Mouse (Mus musculus): Measurements from ENCODE around the gene Plin5. TPM values are rescaled to one million over a fixed set of nuclear protein-coding genes. Genes with fewer than 3 reads are reported as not detected.
A peak's percentile ranks its signal among the peaks of the same experiment; 100 is the strongest.

Plin5 gene
- polyA plus RNA-seq, 1 experiment from 2014 or later: 1.3 TPM

DNA sequence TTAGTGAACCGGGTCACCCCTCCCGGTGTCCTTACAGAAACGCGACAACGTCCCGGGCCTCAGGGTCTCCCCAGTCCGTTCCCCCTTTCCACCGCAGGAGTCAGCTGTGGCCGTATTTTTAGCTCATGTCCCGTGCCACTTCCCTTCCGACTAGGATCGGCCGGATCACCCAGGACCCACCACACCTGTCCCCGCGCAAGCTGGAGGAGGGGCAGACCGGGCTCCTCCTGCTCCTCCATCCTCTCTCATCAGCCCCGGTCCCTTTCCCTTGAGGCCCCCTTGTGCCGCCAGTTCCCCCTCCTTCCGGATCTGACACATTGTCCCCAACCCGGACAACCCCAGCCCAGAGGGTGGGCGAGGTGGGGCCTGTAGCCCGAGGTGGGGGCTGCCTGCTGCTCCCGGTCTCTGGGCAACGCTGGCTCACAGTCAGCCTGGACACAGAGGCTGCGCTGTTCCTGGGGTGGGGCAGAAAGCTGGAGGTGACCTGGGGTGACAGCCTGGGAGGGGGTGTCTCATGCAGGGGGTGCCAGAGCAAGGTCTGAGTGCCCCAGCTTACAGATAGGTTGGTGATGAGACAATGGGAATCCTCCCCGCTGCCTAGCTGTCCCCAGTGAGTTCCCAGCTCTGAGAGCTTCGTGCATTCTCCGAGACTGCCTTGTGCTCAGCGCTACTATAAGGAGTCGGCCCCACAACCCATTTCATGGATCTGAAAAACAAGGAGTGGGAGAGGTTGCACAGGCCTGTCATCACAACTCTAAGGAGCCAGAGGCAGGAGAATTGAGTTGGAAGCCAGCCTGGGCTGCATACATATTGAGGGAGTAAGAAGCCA lies 31.6 kb upstream of the Plin5 start:
- peaks cover 62% of the 10 kb centered on the region for H3K27me3 ChIP-seq (ENCODE audit: control insufficient read depth, insufficient read depth, low read length)

DNA sequence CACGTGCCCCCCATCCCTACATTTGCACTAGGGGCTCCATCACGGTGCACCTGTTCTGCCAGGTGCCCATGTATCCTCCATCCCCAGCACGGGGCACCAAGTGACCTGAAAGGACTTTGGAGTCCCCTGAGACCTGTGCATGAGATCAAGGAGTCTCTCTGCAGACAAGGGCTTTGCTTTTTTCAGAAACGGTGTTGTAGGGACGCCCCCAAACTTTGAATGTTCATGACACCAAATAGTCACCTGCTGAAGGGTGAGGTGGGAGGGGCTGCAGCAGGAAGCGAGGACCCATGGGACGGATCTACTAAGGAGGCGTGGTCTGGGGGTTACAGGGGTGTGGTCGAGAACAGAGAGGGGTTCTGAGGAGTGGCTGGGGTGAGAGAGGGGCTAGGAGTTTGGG lies 30.9 kb upstream of the Plin5 start:
- Histone ChIP-seq H3K4me1 (ENCODE audit: control insufficient read depth, insufficient read depth, low read length) (no peaks in the 10 kb centered on the region), H3K36me3 (ENCODE audit: control insufficient read depth, insufficient read depth, low read length) (no peaks in the 10 kb centered on the region), H3K4me2 (replicated peaks; ENCODE audit: low read depth, low read length) (peak overlapping the region; percentile 26), H3K9ac (ENCODE audit: low read depth, low read length) (no peak overlapping the region), H3K9me3 (ENCODE audit: control insufficient read depth, low read length) (no peaks in the 10 kb centered on the region), H3K27me3 (ENCODE audit: control insufficient read depth, insufficient read depth, low read length) (peaks cover 68% of the 10 kb centered on the region), H3K27ac (ENCODE audit: low read depth, low read length) (no peak overlapping the region), H3K4me3 (ENCODE audit: low read length) (peak overlapping the region; percentile 19)
- WGBS: 19% methylated on average over 9 of the region's 9 CpGs
- no peak for ATAC-seq (ENCODE audit: low FRiP score, low TSS enrichment)

More for the DNA sequence above, 31.6 kb upstream of the Plin5 start:
- peak overlapping the region; percentile 19; the same call in 1 of the 2 replicates for H3K4me3 ChIP-seq (ENCODE audit: low read length)
- peaks cover 5% of the 10 kb centered on the region; the same call in 1 of the 2 replicates for H3K4me1 ChIP-seq (ENCODE audit: control insufficient read depth, insufficient read depth, low read length)
- H3K9me3 ChIP-seq (ENCODE audit: control insufficient read depth, low read length): no peaks in the 10 kb centered on the region
- peak; percentile 24; the same call in 1 of the 2 replicates for ATAC-seq (ENCODE audit: low FRiP score, low TSS enrichment)
- 1% methylated on average over 29 of the region's 30 CpGs for WGBS
- H3K9ac ChIP-seq (ENCODE audit: low read depth, low read length): no peak overlapping the region
- H3K27ac ChIP-seq (ENCODE audit: low read depth, low read length): no peak overlapping the region
- no peaks in the 10 kb centered on the region for H3K36me3 ChIP-seq (ENCODE audit: control insufficient read depth, insufficient read depth, low read length)
- H3K4me2 ChIP-seq (replicated peaks; ENCODE audit: low read depth, low read length): peak overlapping the region; percentile 26

DNA sequence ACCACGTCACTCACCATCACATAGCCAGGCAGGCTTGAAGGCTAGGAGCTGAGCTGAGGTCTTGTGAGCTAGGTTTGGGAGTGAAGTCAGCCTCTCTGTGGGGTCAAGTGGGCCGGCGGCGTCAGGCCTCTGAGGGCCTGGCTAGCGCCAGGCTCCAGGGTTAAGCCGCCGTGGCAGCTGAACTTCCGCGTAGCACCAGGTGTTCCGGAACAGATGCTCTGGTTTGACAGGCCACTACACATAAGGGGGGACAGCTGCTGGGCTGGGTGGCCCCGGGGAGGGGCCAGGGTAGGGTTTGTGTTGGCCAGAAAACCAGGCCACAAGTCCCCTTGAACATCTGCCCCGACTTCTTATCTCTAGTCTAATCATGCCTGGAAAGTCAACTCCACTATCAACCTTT lies 30.0 kb upstream of the Plin5 start:
- WGBS: 45% methylated on average over 12 of the region's 12 CpGs
- Histone ChIP-seq H3K9ac (ENCODE audit: low read depth, low read length) (no peak overlapping the region), H3K4me1 (ENCODE audit: control insufficient read depth, insufficient read depth, low read length) (no peaks in the 10 kb centered on the region), H3K27me3 (ENCODE audit: control insufficient read depth, insufficient read depth, low read length) (peaks cover 72% of the 10 kb centered on the region), H3K36me3 (ENCODE audit: control insufficient read depth, insufficient read depth, low read length) (no peaks in the 10 kb centered on the region), H3K27ac (ENCODE audit: low read depth, low read length) (no peak overlapping the region), H3K4me3 (ENCODE audit: low read length) (no peak overlapping the region), H3K9me3 (ENCODE audit: control insufficient read depth, low read length) (no peaks in the 10 kb centered on the region), H3K4me2 (replicated peaks; ENCODE audit: low read depth, low read length) (no peak overlapping the region)
- no peak for ATAC-seq (ENCODE audit: low FRiP score, low TSS enrichment)

DNA sequence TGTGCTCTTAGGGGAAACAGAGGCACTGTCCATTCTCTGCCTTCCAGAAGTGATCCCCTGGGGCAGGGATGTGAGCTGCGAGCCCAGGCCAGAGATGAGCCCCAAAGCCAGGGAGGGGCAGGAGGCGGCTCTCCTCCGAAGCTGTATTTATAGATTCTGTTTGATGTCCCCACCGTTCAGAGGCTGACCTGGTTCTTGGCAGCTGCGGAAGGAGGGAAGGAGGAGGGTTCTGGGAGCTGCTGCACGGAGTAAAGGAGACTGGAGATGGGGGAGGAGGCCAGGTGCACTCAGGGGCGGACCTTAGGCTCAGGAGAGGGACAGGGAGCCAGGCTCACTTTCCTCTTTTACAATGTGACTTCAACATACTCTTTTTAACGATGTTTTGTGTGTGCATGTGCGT lies 28.7 kb upstream of the Plin5 start:
- no peak overlapping the region for H3K4me2 ChIP-seq (replicated peaks; ENCODE audit: low read depth, low read length)
- H3K4me1 ChIP-seq (ENCODE audit: control insufficient read depth, insufficient read depth, low read length): peaks cover 9% of the 10 kb centered on the region; the same call in 1 of the 2 replicates
- H3K9me3 ChIP-seq (ENCODE audit: control insufficient read depth, low read length): no peaks in the 10 kb centered on the region
- H3K36me3 ChIP-seq (ENCODE audit: control insufficient read depth, insufficient read depth, low read length): no peaks in the 10 kb centered on the region
- H3K27ac ChIP-seq (ENCODE audit: low read depth, low read length): no peak overlapping the region
- WGBS: 8% methylated on average over 9 of the region's 9 CpGs
- ATAC-seq (ENCODE audit: low FRiP score, low TSS enrichment): no peak
- no peak overlapping the region for H3K4me3 ChIP-seq (ENCODE audit: low read length)
- peaks cover 73% of the 10 kb centered on the region for H3K27me3 ChIP-seq (ENCODE audit: control insufficient read depth, insufficient read depth, low read length)
- no peak overlapping the region for H3K9ac ChIP-seq (ENCODE audit: low read depth, low read length)

DNA sequence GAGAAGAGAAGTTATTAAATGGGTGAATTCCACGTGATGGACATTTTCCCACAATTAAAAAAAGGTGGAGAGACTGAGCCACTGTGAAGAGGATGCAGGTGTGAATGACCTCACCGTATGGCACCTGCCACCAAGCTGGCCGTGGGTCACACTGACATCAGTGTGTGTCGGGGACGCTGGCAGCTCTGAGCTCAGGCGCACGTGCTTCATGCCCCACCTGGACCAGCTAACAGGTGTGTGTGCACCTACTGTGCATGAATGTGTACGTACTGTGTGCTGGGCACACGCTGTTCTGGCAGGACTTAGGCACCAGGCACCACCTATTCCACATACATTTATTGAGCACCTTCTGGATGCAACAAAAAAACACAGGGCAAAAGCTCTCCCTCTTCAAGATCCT lies 27.1 kb upstream of the Plin5 start:
- no peaks in the 10 kb centered on the region for H3K36me3 ChIP-seq (ENCODE audit: control insufficient read depth, insufficient read depth, low read length)
- WGBS: 74% methylated on average over 9 of the region's 9 CpGs
- peaks cover 11% of the 10 kb centered on the region for H3K4me1 ChIP-seq (ENCODE audit: control insufficient read depth, insufficient read depth, low read length)
- H3K4me2 ChIP-seq (replicated peaks; ENCODE audit: low read depth, low read length): no peak overlapping the region
- H3K9me3 ChIP-seq (ENCODE audit: control insufficient read depth, low read length): no peaks in the 10 kb centered on the region
- no peak overlapping the region for H3K27ac ChIP-seq (ENCODE audit: low read depth, low read length)
- H3K4me3 ChIP-seq (ENCODE audit: low read length): no peak overlapping the region
- H3K9ac ChIP-seq (ENCODE audit: low read depth, low read length): no peak overlapping the region
- ATAC-seq (ENCODE audit: low FRiP score, low TSS enrichment): no peak
- H3K27me3 ChIP-seq (ENCODE audit: control insufficient read depth, insufficient read depth, low read length): peaks cover 72% of the 10 kb centered on the region

DNA sequence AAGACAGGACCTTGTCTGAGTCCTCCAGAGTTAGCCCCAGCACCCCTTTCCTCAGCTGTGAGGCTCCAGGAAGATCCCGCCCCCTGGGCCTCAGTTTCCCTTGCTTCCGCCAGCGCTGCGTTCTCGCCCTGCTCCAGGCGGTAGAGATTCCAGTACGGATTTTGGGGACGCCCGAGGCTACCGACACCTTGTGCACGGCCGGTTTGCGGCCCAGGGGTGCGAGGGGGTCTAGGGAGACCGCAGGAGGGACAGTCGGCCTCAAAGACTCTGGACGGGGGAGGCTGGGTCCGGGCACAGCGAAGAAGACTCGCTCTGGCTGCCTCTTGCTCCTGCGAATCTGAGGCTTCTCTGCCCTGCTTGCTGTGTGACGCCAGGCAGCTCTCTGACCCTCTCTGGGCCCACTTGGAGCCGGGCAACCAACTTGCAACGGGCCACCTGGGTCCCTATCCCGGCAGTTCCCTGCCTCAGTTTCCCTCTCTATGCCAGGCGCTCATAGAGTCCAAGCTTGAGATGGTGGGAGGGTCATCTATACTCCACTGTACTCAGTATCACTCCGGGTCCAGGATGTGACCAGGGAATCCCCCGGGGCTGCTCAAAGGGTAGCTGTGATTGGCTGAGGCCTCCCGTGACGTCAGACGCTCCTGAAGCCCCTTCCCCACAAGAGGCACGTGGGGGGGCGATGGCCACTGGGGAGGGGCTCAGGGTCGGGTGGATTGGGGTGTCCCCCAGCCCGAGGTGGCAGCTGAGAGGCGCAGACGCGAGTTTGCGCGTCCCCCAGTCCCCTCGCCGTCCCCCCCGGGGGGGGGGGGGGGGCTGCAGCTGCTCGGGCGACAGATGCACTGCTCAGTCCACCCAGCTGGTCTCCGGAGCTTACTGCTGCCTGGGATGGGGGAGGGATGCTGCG lies 24.6 kb upstream of the Plin5 start:
- Histone ChIP-seq H3K9ac (ENCODE audit: low read depth, low read length) (no peak overlapping the region), H3K4me1 (ENCODE audit: control insufficient read depth, insufficient read depth, low read length) (peaks cover 20% of the 10 kb centered on the region), H3K9me3 (ENCODE audit: control insufficient read depth, low read length) (no peaks in the 10 kb centered on the region), H3K36me3 (ENCODE audit: control insufficient read depth, insufficient read depth, low read length) (no peaks in the 10 kb centered on the region), H3K27me3 (ENCODE audit: control insufficient read depth, insufficient read depth, low read length) (peaks cover 63% of the 10 kb centered on the region), H3K4me3 (ENCODE audit: low read length) (peak overlapping the region; percentile 33), H3K4me2 (replicated peaks; ENCODE audit: low read depth, low read length) (peak overlapping the region; percentile 67), H3K27ac (ENCODE audit: low read depth, low read length) (no peak overlapping the region)
- under 1% methylated on average over 34 of the region's 47 CpGs for WGBS
- ATAC-seq (ENCODE audit: low FRiP score, low TSS enrichment): peak; percentile 30

DNA sequence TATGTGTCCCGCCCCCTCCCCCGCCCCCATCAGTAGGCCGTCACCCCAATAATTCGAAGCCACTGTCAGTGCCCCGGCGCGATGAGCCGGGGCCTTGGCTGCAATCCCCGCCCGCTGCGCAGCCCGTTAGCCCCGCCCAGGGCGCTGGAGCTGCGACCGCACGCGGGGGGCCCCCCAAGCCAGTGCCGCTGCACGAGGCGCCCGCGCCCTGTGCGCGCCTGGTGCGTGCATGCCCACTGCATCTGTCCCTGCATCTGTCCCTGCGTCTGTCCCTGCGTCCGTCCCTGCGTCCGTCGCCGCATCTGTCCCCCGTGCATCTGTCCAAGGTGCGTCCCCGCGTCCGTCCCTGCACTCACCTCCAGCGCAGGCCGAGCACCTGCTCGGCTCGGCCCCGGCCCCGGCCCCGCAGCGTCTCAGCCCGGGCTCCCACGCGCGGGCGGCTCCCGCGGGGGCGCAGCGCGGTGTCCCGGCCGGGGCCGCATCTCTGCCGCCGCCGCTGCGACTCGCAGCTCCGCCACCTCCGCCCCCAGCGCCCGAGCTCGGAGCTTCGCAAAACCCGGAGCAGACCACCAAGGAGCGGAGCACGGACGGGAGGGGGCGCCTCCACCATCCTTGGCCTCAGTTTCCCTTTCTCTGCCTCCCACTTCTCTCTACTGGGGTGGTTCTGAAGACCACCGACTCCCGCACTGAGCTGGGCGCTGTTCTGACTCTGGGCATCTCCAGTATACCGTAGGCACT lies 22.6 kb upstream of the Plin5 start, which contains the start of gene Sema6b:
Gene Sema6b (minus strand): TSS at position 486 of the 738 bp plus-strand sequence.
- peak within 1 kb of the TSS; percentile 47 for H3K9ac ChIP-seq (ENCODE audit: low read depth, low read length)
- H3K4me2 ChIP-seq (replicated peaks; ENCODE audit: low read depth, low read length): peak within 1 kb of the TSS; percentile 83
- peak within 1 kb of the TSS; percentile 52 for H3K4me3 ChIP-seq (ENCODE audit: low read length)
- 1% methylated on average over 59 of the region's 79 CpGs for WGBS
- no peaks in the 10 kb centered on the region for H3K9me3 ChIP-seq (ENCODE audit: control insufficient read depth, low read length)
- H3K36me3 ChIP-seq (ENCODE audit: control insufficient read depth, insufficient read depth, low read length): no peaks in the 10 kb centered on the region
- H3K4me1 ChIP-seq (ENCODE audit: control insufficient read depth, insufficient read depth, low read length): peaks cover 20% of the 10 kb centered on the region
- ATAC-seq (ENCODE audit: low FRiP score, low TSS enrichment): no peak
- H3K27ac ChIP-seq (ENCODE audit: low read depth, low read length): no peak within 1 kb of the TSS
- peaks cover 53% of the 10 kb centered on the region for H3K27me3 ChIP-seq (ENCODE audit: control insufficient read depth, insufficient read depth, low read length)

DNA sequence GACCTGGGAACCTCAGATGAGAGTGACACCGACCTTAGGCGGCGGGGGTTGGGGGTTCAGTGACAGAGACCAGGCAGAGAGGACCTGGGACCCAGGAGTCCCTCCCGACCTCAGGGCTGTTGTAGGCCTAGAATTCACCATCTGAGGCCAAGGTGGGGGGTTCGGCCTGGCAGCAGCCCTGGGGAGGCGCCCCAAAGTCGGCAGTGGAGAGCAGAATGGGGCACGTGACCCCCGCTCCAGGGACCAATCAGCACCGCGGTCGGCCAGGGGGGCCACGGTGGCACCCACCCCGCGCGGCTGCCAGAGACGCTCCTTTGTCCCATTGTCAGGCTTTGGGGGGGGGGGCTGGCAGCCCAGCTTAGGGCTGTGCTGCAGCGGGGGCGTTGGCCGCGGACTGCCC lies 22.0 kb upstream of the Plin5 start:
- WGBS: 13% methylated on average over 19 of the region's 21 CpGs
- no peak overlapping the region for H3K27ac ChIP-seq (ENCODE audit: low read depth, low read length)
- peaks cover 22% of the 10 kb centered on the region for H3K4me1 ChIP-seq (ENCODE audit: control insufficient read depth, insufficient read depth, low read length)
- H3K9ac ChIP-seq (ENCODE audit: low read depth, low read length): peak overlapping the region; percentile 32; the same call in 1 of the 2 replicates
- H3K4me3 ChIP-seq (ENCODE audit: low read length): peak overlapping the region; percentile 52
- no peak for ATAC-seq (ENCODE audit: low FRiP score, low TSS enrichment)
- no peaks in the 10 kb centered on the region for H3K36me3 ChIP-seq (ENCODE audit: control insufficient read depth, insufficient read depth, low read length)
- H3K4me2 ChIP-seq (replicated peaks; ENCODE audit: low read depth, low read length): peak overlapping the region; percentile 83
- no peaks in the 10 kb centered on the region for H3K9me3 ChIP-seq (ENCODE audit: control insufficient read depth, low read length)
- H3K27me3 ChIP-seq (ENCODE audit: control insufficient read depth, insufficient read depth, low read length): peaks cover 49% of the 10 kb centered on the region

Measured in kidney, embryonic 14.5 days (tissue).